Mouse (Mus musculus) neural tube, embryonic 15.5 days (tissue): Measurements from ENCODE around the gene Olfr921. TPM values are rescaled to one million over a fixed set of nuclear protein-coding genes. Genes with fewer than 3 reads are reported as not detected.

Experiments
- polyA plus RNA-seq: library from polyadenylated mRNA; unstranded; fragments of >200 nt; fragmentation: Nextera tagmentation; extraction: Ambion mirVana; gene quantifications from 2 replicates; pipeline ENCODE4 v1.2.1, GENCODE M21; 2015

The Olfr921 gene
- polyA plus RNA-seq, 1 experiment from 2014 or later = not detected

Other genes starting within 250 kb of the Olfr921 start
- gene Olfr910, start 235.2 kb upstream of the Olfr921 start, polyA plus RNA-seq = not detected in 2 replicates
- not detected in 2 replicates for gene Olfr912, start 192.9 kb upstream of the Olfr921 start, polyA plus RNA-seq
- gene Olfr913, start 180.3 kb upstream of the Olfr921 start, polyA plus RNA-seq = not detected in 2 replicates
- not detected in 2 replicates for gene Olfr914, start 168.0 kb upstream of the Olfr921 start, polyA plus RNA-seq
- not detected in 2 replicates for gene Olfr916, start 113.2 kb upstream of the Olfr921 start, polyA plus RNA-seq
- not detected in 2 replicates for gene Olfr917, start 107.2 kb upstream of the Olfr921 start, polyA plus RNA-seq
- gene Olfr918, start 98.5 kb upstream of the Olfr921 start, polyA plus RNA-seq = not detected in 2 replicates
- gene Olfr919, start 69.4 kb upstream of the Olfr921 start, polyA plus RNA-seq = not detected in 2 replicates
- 8.0 and 17.9 TPM in 2 replicates for gene Vwa5a, start 54.8 kb upstream of the Olfr921 start, polyA plus RNA-seq
- not detected in 2 replicates for gene Olfr920, start 20.8 kb upstream of the Olfr921 start, polyA plus RNA-seq
- not detected in 2 replicates for gene Olfr922, start 41.5 kb downstream of the Olfr921 start, polyA plus RNA-seq
- gene Olfr923, start 53.5 kb downstream of the Olfr921 start, polyA plus RNA-seq = not detected in 2 replicates
- gene Olfr924, start 71.4 kb downstream of the Olfr921 start, polyA plus RNA-seq = not detected in 2 replicates
- gene Olfr26, start 82.0 kb downstream of the Olfr921 start, polyA plus RNA-seq = not detected in 2 replicates
- gene Olfr926, start 104.1 kb downstream of the Olfr921 start, polyA plus RNA-seq = not detected in 2 replicates
- not detected in 2 replicates for gene Olfr930, start 156.7 kb downstream of the Olfr921 start, polyA plus RNA-seq
- gene Olfr933, start 199.2 kb downstream of the Olfr921 start, polyA plus RNA-seq = not detected in 2 replicates
- gene Olfr934, start 215.2 kb downstream of the Olfr921 start, polyA plus RNA-seq = not detected in 2 replicates
- not detected in 2 replicates for gene Olfr935, start 226.6 kb downstream of the Olfr921 start, polyA plus RNA-seq